Mouse (Mus musculus): Measurements from ENCODE around the gene Mbd4. TPM values are rescaled to one million over a fixed set of nuclear protein-coding genes. Genes with fewer than 3 reads are reported as not detected.

Mbd4 gene
- polyA plus RNA-seq, 1 experiment from 2014 or later, result 5.9 TPM

GRCm38 (mm10) chr6:115808488-115809231 is 44.5 kb downstream of the Mbd4 start, which contains the start of gene Rpl32:
TSS of gene Rpl32 (minus strand) at chr6:115808747.
- Histone ChIP-seq H3K36me3 (ENCODE audit: inconsistent target) (peaks cover 28% of the 10 kb centered on the region; the same call in 1 of the 2 replicates), H3K27ac (peak within 1 kb of the TSS; percentile 90), H3K4me3 (ENCODE audit: inconsistent target) (peak within 1 kb of the TSS; percentile 99), H3K79me2 (ENCODE audit: inconsistent target) (peaks cover 31% of the 10 kb centered on the region)
- WGBS (ENCODE audit: missing documents), result under 1% methylated on average over 46 of the region's 47 CpGs

DNA sequence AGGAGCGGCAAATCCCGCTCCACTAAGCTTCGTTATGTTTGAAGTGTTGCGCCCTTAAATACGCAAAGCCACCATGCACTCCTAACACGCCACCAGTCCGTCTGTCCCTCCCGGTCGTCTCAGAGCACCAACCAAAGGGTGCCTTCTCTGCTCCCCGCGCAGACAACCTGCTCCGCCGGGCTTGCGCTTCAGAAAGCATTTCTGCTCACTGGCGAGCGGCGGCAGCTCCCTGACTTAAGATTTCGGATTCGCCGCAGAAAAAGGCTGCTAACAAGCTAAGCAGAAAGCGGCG is 45.0 kb downstream of the Mbd4 start:
- 2% methylated on average over 22 of the region's 22 CpGs for WGBS (ENCODE audit: missing documents)
- H3K79me2 ChIP-seq (ENCODE audit: inconsistent target), result peaks cover 31% of the 10 kb centered on the region
- peak overlapping the region; percentile 62 for H3K27ac ChIP-seq
- peaks cover 28% of the 10 kb centered on the region; the same call in 1 of the 2 replicates for H3K36me3 ChIP-seq (ENCODE audit: inconsistent target)
- H3K4me3 ChIP-seq (ENCODE audit: inconsistent target), result peak overlapping the region; percentile 99

GRCm38 (mm10) chr6:115807464-115808195 is 45.5 kb downstream of the Mbd4 start:
- 2% methylated on average over 15 of the region's 15 CpGs for WGBS (ENCODE audit: missing documents)
- H3K27ac ChIP-seq, result peak overlapping the region; percentile 62
- H3K36me3 ChIP-seq (ENCODE audit: inconsistent target), result peaks cover 28% of the 10 kb centered on the region; the same call in 1 of the 2 replicates
- peak overlapping the region; percentile 99 for H3K4me3 ChIP-seq (ENCODE audit: inconsistent target)
- peaks cover 31% of the 10 kb centered on the region for H3K79me2 ChIP-seq (ENCODE audit: inconsistent target)

DNA sequence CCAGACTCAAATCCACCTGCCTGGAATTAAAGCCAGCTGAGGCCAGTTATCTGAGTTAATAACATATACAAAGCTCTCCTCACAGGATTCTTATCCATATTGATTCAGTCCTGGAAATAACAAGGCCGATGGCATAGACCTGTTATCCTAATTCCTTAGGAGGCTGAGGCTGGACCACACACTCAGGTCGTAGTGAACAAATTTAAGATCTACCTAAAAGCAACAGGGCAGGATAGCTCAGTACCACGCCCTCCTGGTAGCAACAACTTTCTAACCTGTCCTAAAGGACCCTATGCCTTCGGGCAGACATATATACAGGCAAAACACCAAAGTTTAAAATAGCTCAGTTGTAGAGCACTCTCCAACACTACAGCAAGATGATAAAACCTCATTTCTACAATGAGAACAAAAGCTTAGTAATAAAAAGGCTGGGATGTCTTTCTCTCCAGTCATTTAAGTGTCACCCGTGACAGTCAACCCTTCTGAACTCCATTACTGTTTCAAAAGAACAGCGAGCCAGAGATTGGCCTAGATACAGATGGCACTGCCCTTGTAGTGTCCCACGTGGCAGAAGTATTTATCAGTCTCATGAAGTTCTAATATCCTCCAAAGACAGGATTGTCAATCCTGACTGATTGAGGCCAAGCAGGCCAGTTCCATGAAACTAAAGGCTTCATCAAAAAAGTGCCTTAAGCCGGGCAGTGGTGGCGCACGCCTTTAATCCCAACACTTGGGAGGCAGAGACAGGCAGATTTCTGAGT is 48.6 kb downstream of the Mbd4 start:
- no peak overlapping the region for H3K4me3 ChIP-seq (ENCODE audit: inconsistent target)
- peaks cover 28% of the 10 kb centered on the region; the same call in 1 of the 2 replicates for H3K36me3 ChIP-seq (ENCODE audit: inconsistent target)
- peaks cover 31% of the 10 kb centered on the region for H3K79me2 ChIP-seq (ENCODE audit: inconsistent target)
- WGBS (ENCODE audit: missing documents), result 90% methylated on average over 10 of the region's 10 CpGs
- no peak overlapping the region for H3K27ac ChIP-seq

- H3K4me3 ChIP-seq (ENCODE audit: inconsistent target), result no peak overlapping the region
- H3K27ac ChIP-seq, result no peak overlapping the region
- peaks cover 31% of the 10 kb centered on the region for H3K79me2 ChIP-seq (ENCODE audit: inconsistent target)
- peaks cover 28% of the 10 kb centered on the region; the same call in 1 of the 2 replicates for H3K36me3 ChIP-seq (ENCODE audit: inconsistent target)
- 61% methylated on average over 16 of the region's 16 CpGs for WGBS (ENCODE audit: missing documents)
Measured at GRCm38 (mm10) chr6:115803541-115804382, 49.4 kb downstream of the Mbd4 start.

DNA sequence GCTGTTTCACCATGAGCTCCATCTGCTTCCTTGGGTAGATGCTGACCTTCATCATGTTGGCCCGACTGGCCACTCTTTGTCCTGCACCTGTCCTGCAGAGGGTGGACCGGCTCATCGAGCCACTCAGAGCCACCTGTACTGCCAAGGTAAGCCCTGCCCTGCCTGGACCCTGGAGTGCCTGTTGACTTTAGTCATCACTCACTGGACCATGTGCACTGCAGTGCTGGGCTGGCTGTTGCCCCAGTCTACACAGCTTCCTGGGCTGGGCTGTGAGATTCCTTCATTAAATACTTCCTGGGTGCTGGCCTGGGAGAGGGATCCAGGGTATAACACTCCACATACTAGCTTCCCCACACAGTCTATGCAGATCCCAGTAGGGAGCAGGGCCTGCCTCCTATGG is 51.4 kb downstream of the Mbd4 start:
- H3K36me3 ChIP-seq (ENCODE audit: inconsistent target), result peaks cover 24% of the 10 kb centered on the region; the same call in 1 of the 2 replicates
- no peak overlapping the region for H3K4me3 ChIP-seq (ENCODE audit: inconsistent target)
- 94% methylated on average over 3 of the region's 3 CpGs for WGBS (ENCODE audit: missing documents)
- H3K79me2 ChIP-seq (ENCODE audit: inconsistent target), result peaks cover 15% of the 10 kb centered on the region
- H3K27ac ChIP-seq, result no peak overlapping the region

DNA sequence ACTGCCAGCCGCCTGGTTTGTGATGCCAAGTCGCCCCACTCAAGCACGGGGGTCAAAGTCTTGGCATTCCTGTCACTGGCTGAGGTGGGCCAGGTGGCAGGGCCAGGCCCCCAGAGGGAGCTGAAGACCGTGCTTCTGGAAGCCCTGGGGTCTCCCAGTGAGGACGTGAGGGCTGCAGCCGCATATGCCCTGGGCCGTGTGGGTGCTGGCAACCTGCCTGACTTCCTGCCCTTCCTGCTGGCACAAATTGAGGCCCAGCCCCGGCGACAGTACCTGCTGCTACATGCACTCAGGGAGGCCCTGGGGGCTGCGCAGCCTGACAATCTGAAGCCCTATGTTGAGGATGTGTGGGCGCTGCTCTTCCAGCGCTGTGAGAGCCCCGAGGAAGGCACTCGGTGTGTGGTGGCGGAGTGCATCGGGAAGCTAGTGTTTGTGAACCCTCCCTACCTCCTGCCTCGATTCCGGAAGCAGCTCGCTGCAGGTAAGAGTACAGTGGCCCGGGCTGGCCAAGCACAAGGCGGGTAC is 60.4 kb downstream of the Mbd4 start:
- Histone ChIP-seq H3K4me3 (ENCODE audit: inconsistent target) (no peak overlapping the region), H3K79me2 (ENCODE audit: inconsistent target) (no peaks in the 10 kb centered on the region), H3K36me3 (ENCODE audit: inconsistent target) (no peaks in the 10 kb centered on the region), H3K27ac (no peak overlapping the region)
- 43% methylated on average over 21 of the region's 21 CpGs for WGBS (ENCODE audit: missing documents)

DNA sequence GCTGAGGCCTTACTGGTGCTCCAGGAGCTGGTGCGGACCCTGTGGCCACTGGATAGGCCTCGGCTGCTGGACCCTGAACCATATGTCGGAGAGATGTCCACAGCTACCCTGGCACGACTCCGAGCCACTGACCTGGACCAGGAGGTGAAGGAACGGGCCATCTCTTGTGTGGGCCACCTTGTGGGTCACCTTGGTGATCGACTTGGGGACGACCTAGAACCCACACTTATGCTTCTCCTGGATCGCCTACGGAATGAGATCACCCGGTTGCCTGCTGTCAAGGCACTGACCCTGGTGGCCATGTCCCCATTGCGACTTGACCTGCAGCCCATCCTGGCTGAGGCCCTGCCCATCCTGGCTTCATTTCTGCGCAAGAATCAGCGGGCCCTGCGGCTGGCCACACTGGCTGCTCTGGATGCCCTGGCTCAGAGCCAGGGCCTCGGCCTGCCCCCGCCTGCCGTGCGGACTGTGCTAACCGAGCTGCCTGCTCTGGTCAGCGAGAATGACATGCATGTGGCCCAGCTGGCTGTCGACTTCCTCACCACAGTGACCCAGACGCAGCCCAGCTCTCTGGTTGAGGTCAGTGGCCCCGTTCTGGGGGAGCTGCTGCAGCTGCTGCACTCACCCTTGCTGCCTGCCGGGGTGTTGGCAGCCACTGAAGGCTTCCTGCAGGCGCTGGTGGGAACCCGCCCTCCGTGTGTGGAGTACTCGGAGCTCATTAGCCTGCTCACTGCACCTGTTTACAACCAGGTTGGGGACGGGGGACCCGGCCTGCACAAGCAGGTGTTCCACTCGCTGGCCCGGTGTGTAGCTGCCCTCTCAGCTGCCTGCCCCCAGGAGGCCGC is 61.1 kb downstream of the Mbd4 start:
- 38% methylated on average over 34 of the region's 34 CpGs for WGBS (ENCODE audit: missing documents)
- Histone ChIP-seq H3K36me3 (ENCODE audit: inconsistent target) (no peaks in the 10 kb centered on the region), H3K27ac (no peak overlapping the region), H3K79me2 (ENCODE audit: inconsistent target) (no peaks in the 10 kb centered on the region), H3K4me3 (ENCODE audit: inconsistent target) (no peak overlapping the region)

DNA sequence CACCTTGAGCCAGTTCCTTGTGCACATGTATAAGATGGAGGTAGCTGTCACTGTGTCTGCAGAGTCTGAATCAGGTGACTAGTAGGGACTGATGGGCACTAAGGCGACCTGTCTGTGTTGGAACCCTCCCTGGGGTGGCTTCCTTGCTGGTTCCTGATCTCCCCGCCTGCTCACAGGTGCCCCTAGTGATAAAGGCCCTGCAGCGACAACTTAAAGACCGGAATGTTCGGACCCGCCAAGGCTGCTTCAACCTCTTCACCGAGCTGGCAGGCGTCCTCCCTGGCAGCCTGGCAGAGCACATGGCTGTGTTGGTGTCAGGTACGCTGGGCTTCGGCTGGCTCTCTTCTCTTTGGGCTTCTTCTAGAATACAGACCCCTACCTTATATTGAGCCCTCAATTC is 62.2 kb downstream of the Mbd4 start:
- H3K4me3 ChIP-seq (ENCODE audit: inconsistent target), result no peak overlapping the region
- no peaks in the 10 kb centered on the region for H3K79me2 ChIP-seq (ENCODE audit: inconsistent target)
- H3K27ac ChIP-seq, result no peak overlapping the region
- H3K36me3 ChIP-seq (ENCODE audit: inconsistent target), result no peaks in the 10 kb centered on the region
- WGBS (ENCODE audit: missing documents), result 97% methylated on average over 10 of the region's 10 CpGs

Other genes with a start within 250 kb of the Mbd4 start
- gene Raf1, start 176.7 kb downstream of the Mbd4 start, polyA plus RNA-seq (2018), result 36.8 to 74.8 TPM (median 44.7 TPM) in 3 replicates
- gene Tmem40, start 91.0 kb downstream of the Mbd4 start, polyA plus RNA-seq (2018), result 0.49 to 1.5 TPM (median 0.86 TPM) in 3 replicates
- gene Cand2, start 78.8 kb downstream of the Mbd4 start, polyA plus RNA-seq (2018), result 0.33 to 0.35 TPM (median 0.34 TPM) in 3 replicates
- 1,117 to 2,121 TPM (median 1,999 TPM) in 3 replicates for gene Rpl32, start 44.6 kb downstream of the Mbd4 start, polyA plus RNA-seq (2018)
- 0.16 to 0.32 TPM in 2 of 3 replicates, not detected in the other for gene Efcab12, start 15.0 kb downstream of the Mbd4 start, polyA plus RNA-seq (2018)
- gene Ift122, start 99 bp upstream of the Mbd4 start, polyA plus RNA-seq (2018), result 3.6 to 9.3 TPM (median 6.3 TPM) in 3 replicates
- not detected in 3 replicates for gene Rho, start 78.4 kb upstream of the Mbd4 start, polyA plus RNA-seq (2018)
- not detected in 3 replicates for gene H1foo, start 91.6 kb upstream of the Mbd4 start, polyA plus RNA-seq (2018)
- gene Plxnd1, start 141.6 kb upstream of the Mbd4 start, polyA plus RNA-seq (2018), result 130 to 283 TPM (median 243 TPM) in 3 replicates